Mouse (Mus musculus) liver, adult (tissue): ENCODE results near the gene Apol7e.

Source experiments
- GATA4 ChIP-seq: IDR thresholded peaks from 2 replicates; pipeline ENCODE4 v1.6.1; 2014; ENCODE audit warnings: mild to moderate bottlenecking, low read length; ENCODE audit not compliant: insufficient replicate concordance

Gene Apol7e

DNA sequence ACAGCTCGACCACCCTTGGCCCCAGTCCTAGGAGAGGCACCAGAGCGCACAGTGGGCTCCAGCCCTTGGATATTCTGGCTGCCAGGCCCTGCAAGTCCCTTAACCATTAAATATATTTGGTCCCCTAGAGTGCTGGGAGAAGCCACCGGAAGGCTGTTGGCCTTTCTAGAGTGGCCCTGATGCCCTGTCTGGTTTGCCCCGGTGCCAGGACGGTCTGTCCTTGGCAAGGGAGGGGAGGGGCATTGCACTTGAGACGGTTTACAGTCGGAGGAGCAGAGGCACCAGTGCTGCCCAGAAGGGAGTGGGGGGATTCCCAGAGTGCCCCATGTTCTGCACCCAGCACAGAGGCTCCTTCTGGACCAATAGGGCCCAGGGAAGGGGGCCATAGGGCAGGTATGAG lies 62.4 kb downstream of the Apol7e start:
- no peak for TF ChIP-seq GATA4

DNA sequence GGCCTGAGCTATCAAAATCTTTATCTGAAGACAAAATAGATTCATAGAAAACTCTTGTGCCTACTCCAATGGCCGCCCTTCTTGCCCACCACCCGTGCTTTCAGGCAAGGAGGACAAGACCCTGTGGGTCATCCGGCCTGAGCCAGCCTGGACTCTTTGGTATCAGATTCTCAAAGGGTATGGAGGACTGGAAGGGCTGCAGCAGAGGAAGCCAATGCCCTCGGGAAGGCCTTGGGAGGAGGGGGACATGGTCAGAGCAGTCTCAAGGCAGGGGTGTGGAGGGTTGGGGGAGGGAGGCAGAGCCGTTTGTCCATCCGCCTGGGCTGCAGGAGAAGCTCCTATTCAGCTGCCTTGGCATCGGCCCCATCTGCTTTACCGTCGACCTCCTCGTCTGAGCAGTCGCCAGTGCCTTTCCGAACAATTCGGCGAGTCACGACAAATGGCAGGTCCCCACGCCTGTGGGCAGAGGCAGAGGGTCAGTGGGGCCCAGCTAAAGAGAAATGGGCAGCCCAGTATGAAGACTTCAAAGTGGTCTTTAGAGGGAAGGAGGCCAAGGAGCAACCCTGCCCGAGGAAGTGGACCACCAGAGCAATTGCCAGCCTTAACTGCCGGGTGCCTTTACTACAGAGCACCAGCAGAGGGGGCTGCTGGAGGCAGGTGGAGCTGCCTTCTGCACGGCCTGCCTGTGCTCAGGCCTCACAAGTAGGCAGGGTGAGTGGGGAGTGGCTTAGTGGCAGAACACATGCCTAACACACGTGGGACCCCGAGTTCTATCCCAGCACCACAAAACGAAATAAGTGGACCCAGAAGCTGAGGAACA lies 63.1 kb downstream of the Apol7e start:
- no peak for TF ChIP-seq GATA4

DNA sequence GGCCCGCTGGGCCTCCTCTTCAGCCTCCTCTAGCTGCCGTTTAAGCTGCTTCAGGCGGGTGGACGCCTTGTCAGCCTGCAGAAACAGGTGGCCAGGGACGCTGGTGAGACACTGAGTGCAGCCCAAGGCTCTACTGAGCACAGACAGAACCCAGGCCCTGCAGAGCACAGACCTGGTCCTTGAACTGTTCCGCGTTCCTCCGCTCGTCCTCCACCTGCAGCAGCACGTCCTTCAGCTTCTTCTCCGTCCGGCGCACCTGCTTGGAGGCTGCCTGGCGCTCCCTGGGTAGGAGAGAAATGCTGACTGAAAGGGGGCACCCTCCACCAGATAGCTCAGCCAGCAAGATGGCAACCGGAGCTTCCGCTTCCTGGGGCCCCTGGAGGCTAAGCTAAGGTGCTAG lies 64.4 kb downstream of the Apol7e start:
- TF ChIP-seq GATA4 = no peak

DNA sequence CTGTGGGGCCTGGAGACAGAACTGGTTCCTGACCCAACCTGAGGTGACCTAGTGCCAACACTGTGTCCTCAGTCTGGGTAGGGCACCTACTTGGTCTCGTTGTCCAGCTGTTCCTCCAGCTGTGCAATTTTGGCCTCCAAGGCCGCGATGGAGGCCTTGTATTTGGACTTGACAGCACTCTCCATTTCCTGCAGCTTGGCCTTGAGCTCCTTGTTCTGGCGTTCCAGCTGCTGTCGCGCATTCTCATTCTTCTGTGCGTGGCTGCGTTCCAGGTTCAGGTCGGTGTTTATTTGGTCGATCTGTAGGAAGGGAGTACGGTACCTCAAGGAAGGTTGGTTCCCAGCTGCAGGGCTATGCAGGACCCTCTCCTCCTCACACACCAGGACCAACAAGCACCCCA lies 65.0 kb downstream of the Apol7e start:
- TF ChIP-seq GATA4 = no peak

DNA sequence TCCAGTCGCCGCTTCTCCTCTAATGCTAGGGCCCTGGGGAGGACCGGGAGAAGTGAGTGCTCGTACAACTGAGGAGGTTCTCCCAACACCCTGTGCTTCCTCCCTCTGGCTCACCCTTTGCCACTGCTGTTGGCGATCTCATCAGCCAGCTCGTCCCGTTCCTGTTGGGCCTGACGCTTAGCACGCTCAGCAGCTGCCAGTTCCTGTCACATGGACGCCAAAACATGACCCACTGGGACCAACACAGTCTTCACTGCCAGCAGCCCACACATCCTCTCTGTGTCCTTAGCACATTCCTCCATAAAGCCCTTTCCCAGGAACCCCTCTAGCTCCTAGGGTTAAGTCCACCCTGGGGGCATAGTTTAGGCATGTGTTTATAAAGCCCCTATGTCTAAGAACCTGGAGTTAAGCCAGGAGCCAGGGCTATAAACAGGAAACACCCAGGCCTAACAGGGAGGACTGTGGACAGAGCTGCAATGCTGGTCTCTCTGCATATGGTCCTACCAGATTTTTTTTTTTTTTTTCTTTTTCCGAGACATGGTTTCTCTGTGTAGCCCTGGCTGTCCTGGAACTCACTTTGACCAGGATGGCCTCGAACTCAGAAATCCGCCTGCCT lies 65.8 kb downstream of the Apol7e start:
- TF ChIP-seq GATA4 = no peak

- no peak for TF ChIP-seq GATA4
Measured at GRCm38 (mm10) chr15:77765484-77766093, 66.9 kb downstream of the Apol7e start.

- no peak for TF ChIP-seq GATA4
Measured at GRCm38 (mm10) chr15:77766981-77767380, 68.3 kb downstream of the Apol7e start.
